Mouse (Mus musculus): ENCODE measurements around the gene Ppm1j. TPM values are rescaled to one million over a fixed set of nuclear protein-coding genes. Genes with fewer than 3 reads are reported as not detected.
"Not testable (repeated sequence)": the region's sequence is repeated elsewhere in the genome, so short reads cannot be mapped to it uniquely, and the experiment has no call there.

The Ppm1j gene
- polyA plus RNA-seq, 1 experiment from 2014 or later, result 1.9 TPM

GRCm38 (mm10) chr3:104795661-104796340 lies 14.9 kb downstream of the Ppm1j start:
- no peak for ATAC-seq (ENCODE audit: insufficient read depth, low FRiP score, low TSS enrichment)
- Histone ChIP-seq H3K4me1 (ENCODE audit: control insufficient read depth, insufficient read depth, low read length) (peaks cover 20% of the 10 kb centered on the region), H3K27me3 (ENCODE audit: control insufficient read depth, insufficient read depth, low read length) (no peaks in the 10 kb centered on the region), H3K4me2 (ENCODE audit: low read depth) (no peak overlapping the region), H3K9ac (ENCODE audit: low read length) (no peak overlapping the region), H3K36me3 (ENCODE audit: control insufficient read depth, insufficient read depth, low read length) (peaks cover 2% of the 10 kb centered on the region; the same call in 1 of the 2 replicates), H3K9me3 (ENCODE audit: control insufficient read depth, low read length) (no peaks in the 10 kb centered on the region), H3K4me3 (ENCODE audit: low read depth, low read length) (no peak overlapping the region), H3K27ac (ENCODE audit: low read depth, low read length) (no peak overlapping the region)
- 65% methylated on average over 15 of the region's 15 CpGs for WGBS
- DNase-seq (ENCODE audit: low spot score), result no peak

GRCm38 (mm10) chr3:104796430-104797082 lies 15.7 kb downstream of the Ppm1j start:
- WGBS, result 86% methylated on average over 15 of the region's 15 CpGs
- ATAC-seq (ENCODE audit: insufficient read depth, low FRiP score, low TSS enrichment), result no peak

GRCm38 (mm10) chr3:104800681-104801080 lies 19.8 kb downstream of the Ppm1j start:
- Histone ChIP-seq H3K4me2 (ENCODE audit: low read depth) (no peak overlapping the region), H3K9me3 (ENCODE audit: control insufficient read depth, low read length) (no peaks in the 10 kb centered on the region), H3K36me3 (ENCODE audit: control insufficient read depth, insufficient read depth, low read length) (no peaks in the 10 kb centered on the region; the same call in 1 of the 2 replicates), H3K27me3 (ENCODE audit: control insufficient read depth, insufficient read depth, low read length) (no peaks in the 10 kb centered on the region), H3K4me1 (ENCODE audit: control insufficient read depth, insufficient read depth, low read length) (0 out of 2 replicates have a peak, but pooled peaks cover 3% of the 10 kb centered on the region), H3K27ac (ENCODE audit: low read depth, low read length) (no peak overlapping the region), H3K9ac (ENCODE audit: low read length) (no peak overlapping the region), H3K4me3 (ENCODE audit: low read depth, low read length) (no peak overlapping the region)
- DNase-seq (ENCODE audit: low spot score), result no peak
- 95% methylated on average over 11 of the region's 11 CpGs for WGBS
- ATAC-seq (ENCODE audit: insufficient read depth, low FRiP score, low TSS enrichment), result no peak

More at GRCm38 (mm10) chr3:104796430-104797082, 15.7 kb downstream of the Ppm1j start:
- Histone ChIP-seq H3K27me3 (ENCODE audit: control insufficient read depth, insufficient read depth, low read length) (no peaks in the 10 kb centered on the region), H3K36me3 (ENCODE audit: control insufficient read depth, insufficient read depth, low read length) (peaks cover 2% of the 10 kb centered on the region; the same call in 1 of the 2 replicates), H3K4me1 (ENCODE audit: control insufficient read depth, insufficient read depth, low read length) (peaks cover 14% of the 10 kb centered on the region), H3K27ac (ENCODE audit: low read depth, low read length) (no peak overlapping the region), H3K9ac (ENCODE audit: low read length) (no peak overlapping the region), H3K9me3 (ENCODE audit: control insufficient read depth, low read length) (no peaks in the 10 kb centered on the region), H3K4me3 (ENCODE audit: low read depth, low read length) (no peak overlapping the region), H3K4me2 (ENCODE audit: low read depth) (no peak overlapping the region)
- no peak for DNase-seq (ENCODE audit: low spot score)

- ATAC-seq (ENCODE audit: insufficient read depth, low FRiP score, low TSS enrichment) (no peak), DNase-seq (ENCODE audit: low spot score) (no peak)
- H3K27me3 ChIP-seq (ENCODE audit: control insufficient read depth, insufficient read depth, low read length), result no peaks in the 10 kb centered on the region
- no peak overlapping the region for H3K4me2 ChIP-seq (ENCODE audit: low read depth)
- no peaks in the 10 kb centered on the region for H3K4me1 ChIP-seq (ENCODE audit: control insufficient read depth, insufficient read depth, low read length)
- H3K9me3 ChIP-seq (ENCODE audit: control insufficient read depth, low read length), result no peaks in the 10 kb centered on the region
- no peak overlapping the region for H3K27ac ChIP-seq (ENCODE audit: low read depth, low read length)
- no peak overlapping the region for H3K9ac ChIP-seq (ENCODE audit: low read length)
- WGBS, result 88% methylated on average over 6 of the region's 6 CpGs
- no peak overlapping the region for H3K4me3 ChIP-seq (ENCODE audit: low read depth, low read length)
- no peaks in the 10 kb centered on the region; the same call in 1 of the 2 replicates for H3K36me3 ChIP-seq (ENCODE audit: control insufficient read depth, insufficient read depth, low read length)
These were observed 20.6 kb downstream of the Ppm1j start for GRCm38 (mm10) chr3:104801481-104801880.

GRCm38 (mm10) chr3:104804312-104804711 lies 23.5 kb downstream of the Ppm1j start:
- Histone ChIP-seq H3K4me1 (ENCODE audit: control insufficient read depth, insufficient read depth, low read length) (no peaks in the 10 kb centered on the region), H3K36me3 (ENCODE audit: control insufficient read depth, insufficient read depth, low read length) (no peaks in the 10 kb centered on the region; the same call in 1 of the 2 replicates), H3K4me2 (ENCODE audit: low read depth) (no peak overlapping the region), H3K27ac (ENCODE audit: low read depth, low read length) (no peak overlapping the region), H3K9ac (ENCODE audit: low read length) (no peak overlapping the region), H3K27me3 (ENCODE audit: control insufficient read depth, insufficient read depth, low read length) (no peaks in the 10 kb centered on the region), H3K9me3 (ENCODE audit: control insufficient read depth, low read length) (no peaks in the 10 kb centered on the region), H3K4me3 (ENCODE audit: low read depth, low read length) (no peak overlapping the region)
- 85% methylated on average over 10 of the region's 10 CpGs for WGBS
- DNase-seq (ENCODE audit: low spot score), result no peak
- no peak for ATAC-seq (ENCODE audit: insufficient read depth, low FRiP score, low TSS enrichment)

GRCm38 (mm10) chr3:104805539-104805938 lies 24.7 kb downstream of the Ppm1j start:
- no peaks in the 10 kb centered on the region; the same call in 1 of the 2 replicates for H3K36me3 ChIP-seq (ENCODE audit: control insufficient read depth, insufficient read depth, low read length)
- 93% methylated on average over 9 of the region's 9 CpGs for WGBS
- no peaks in the 10 kb centered on the region for H3K4me1 ChIP-seq (ENCODE audit: control insufficient read depth, insufficient read depth, low read length)
- no peaks in the 10 kb centered on the region for H3K9me3 ChIP-seq (ENCODE audit: control insufficient read depth, low read length)
- no peak overlapping the region for H3K4me2 ChIP-seq (ENCODE audit: low read depth)
- H3K27ac ChIP-seq (ENCODE audit: low read depth, low read length), result no peak overlapping the region
- no peaks in the 10 kb centered on the region for H3K27me3 ChIP-seq (ENCODE audit: control insufficient read depth, insufficient read depth, low read length)
- H3K4me3 ChIP-seq (ENCODE audit: low read depth, low read length), result no peak overlapping the region
- no peak for ATAC-seq (ENCODE audit: insufficient read depth, low FRiP score, low TSS enrichment)
- DNase-seq (ENCODE audit: low spot score), result no peak
- no peak overlapping the region for H3K9ac ChIP-seq (ENCODE audit: low read length)

- Histone ChIP-seq H3K27me3 (ENCODE audit: control insufficient read depth, insufficient read depth, low read length) (no peaks in the 10 kb centered on the region), H3K9me3 (ENCODE audit: control insufficient read depth, low read length) (no peaks in the 10 kb centered on the region), H3K27ac (ENCODE audit: low read depth, low read length) (no peak overlapping the region), H3K4me1 (ENCODE audit: control insufficient read depth, insufficient read depth, low read length) (no peaks in the 10 kb centered on the region), H3K4me3 (ENCODE audit: low read depth, low read length) (no peak overlapping the region), H3K4me2 (ENCODE audit: low read depth) (no peak overlapping the region), H3K9ac (ENCODE audit: low read length) (no peak overlapping the region), H3K36me3 (ENCODE audit: control insufficient read depth, insufficient read depth, low read length) (no peaks in the 10 kb centered on the region)
- ATAC-seq (ENCODE audit: insufficient read depth, low FRiP score, low TSS enrichment), result no peak
- 27% methylated on average over 3 of the region's 3 CpGs for WGBS
- no peak for DNase-seq (ENCODE audit: low spot score)
These were observed 30.9 kb downstream of the Ppm1j start for GRCm38 (mm10) chr3:104811752-104812151.

GRCm38 (mm10) chr3:104812254-104812653 lies 31.4 kb downstream of the Ppm1j start:
- Histone ChIP-seq H3K4me3 (ENCODE audit: low read depth, low read length) (no peak overlapping the region), H3K36me3 (ENCODE audit: control insufficient read depth, insufficient read depth, low read length) (no peaks in the 10 kb centered on the region), H3K9ac (ENCODE audit: low read length) (no peak overlapping the region), H3K4me2 (ENCODE audit: low read depth) (no peak overlapping the region), H3K9me3 (ENCODE audit: control insufficient read depth, low read length) (no peaks in the 10 kb centered on the region), H3K27ac (ENCODE audit: low read depth, low read length) (no peak overlapping the region), H3K27me3 (ENCODE audit: control insufficient read depth, insufficient read depth, low read length) (no peaks in the 10 kb centered on the region), H3K4me1 (ENCODE audit: control insufficient read depth, insufficient read depth, low read length) (no peaks in the 10 kb centered on the region)
- ATAC-seq (ENCODE audit: insufficient read depth, low FRiP score, low TSS enrichment), result no peak
- no peak for DNase-seq (ENCODE audit: low spot score)
- WGBS, result 88% methylated on average over 4 of the region's 4 CpGs

- not testable (repeated sequence) for H3K9ac ChIP-seq (ENCODE audit: low read length); ATAC-seq (ENCODE audit: insufficient read depth, low FRiP score, low TSS enrichment); H3K36me3 ChIP-seq (ENCODE audit: control insufficient read depth, insufficient read depth, low read length); H3K4me1 ChIP-seq (ENCODE audit: control insufficient read depth, insufficient read depth, low read length); DNase-seq (ENCODE audit: low spot score); H3K4me2 ChIP-seq (ENCODE audit: low read depth); H3K27me3 ChIP-seq (ENCODE audit: control insufficient read depth, insufficient read depth, low read length); H3K4me3 ChIP-seq (ENCODE audit: low read depth, low read length); H3K9me3 ChIP-seq (ENCODE audit: control insufficient read depth, low read length); H3K27ac ChIP-seq (ENCODE audit: low read depth, low read length)
- WGBS, result 92% methylated on average over 7 of the region's 7 CpGs
These were observed 32.4 kb downstream of the Ppm1j start for GRCm38 (mm10) chr3:104813227-104813626.

Data from neural tube, embryonic 11.5 days (tissue).